Mouse (Mus musculus): ENCODE results near the gene Adipor2.
"Not testable (repeated sequence)": the region's sequence is repeated elsewhere in the genome, so short reads cannot be mapped to it uniquely, and the experiment has no call there.

Gene Adipor2

DNA sequence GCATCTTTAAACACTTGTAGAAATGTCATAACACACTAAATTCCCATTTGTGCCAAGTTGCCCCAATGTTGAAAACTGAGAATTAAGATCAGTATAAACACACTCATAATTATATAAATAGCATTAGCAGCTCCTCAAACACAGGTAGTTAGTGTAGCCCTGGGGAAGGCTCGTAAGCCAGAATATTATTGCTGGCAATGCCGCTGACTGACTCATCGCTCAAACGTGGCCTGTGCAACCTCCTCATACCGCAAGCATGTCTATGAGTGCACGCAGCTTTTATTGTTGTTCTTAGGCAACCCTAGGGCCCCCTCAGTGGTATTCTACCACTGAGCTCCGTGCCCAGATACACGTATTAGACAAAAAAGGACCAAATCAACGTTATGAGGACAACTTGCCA, 24.7 kb downstream of the Adipor2 start:
- DNase-seq (ENCODE audit: extremely low spot score, low spot score) = no peak

DNA sequence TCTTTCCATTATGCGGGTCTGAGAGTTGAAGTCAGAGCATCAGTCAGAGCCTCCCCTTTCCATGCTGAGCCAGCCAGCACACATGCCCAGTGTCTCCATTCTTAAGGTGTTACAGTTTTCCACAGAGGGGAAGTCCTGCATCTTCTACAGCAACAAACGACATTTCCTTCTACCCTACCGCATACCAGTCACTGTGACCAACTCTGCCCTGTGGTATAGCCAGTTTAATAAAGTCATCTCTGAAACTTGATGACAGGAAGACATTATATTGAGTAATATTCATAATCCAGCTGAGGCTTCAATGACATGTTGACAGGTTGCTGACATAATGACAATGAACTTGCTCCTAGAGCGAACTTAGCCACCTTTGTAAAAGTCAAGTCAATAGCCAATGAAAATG, 26.8 kb downstream of the Adipor2 start:
- no peak for DNase-seq (ENCODE audit: extremely low spot score, low spot score)

DNA sequence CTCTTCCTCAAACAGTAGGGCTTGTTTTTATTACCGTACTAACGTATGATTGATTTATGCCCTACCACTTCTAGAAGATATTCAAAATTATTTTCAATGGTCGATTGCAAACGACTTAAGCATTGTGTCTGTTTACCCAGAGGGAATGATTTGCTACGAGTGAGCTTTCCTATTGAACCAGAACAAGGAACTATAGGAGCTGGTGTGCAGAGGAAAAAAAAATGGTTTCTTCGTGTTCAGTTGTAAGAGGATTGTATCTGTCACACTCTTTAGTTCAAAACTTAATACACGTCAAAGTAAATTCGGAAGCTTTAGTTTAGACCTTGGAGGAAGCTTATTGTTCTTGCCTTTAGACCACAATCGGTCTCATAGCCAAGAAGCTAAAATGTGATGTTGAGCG, 28.4 kb downstream of the Adipor2 start:
- DNase-seq (ENCODE audit: extremely low spot score, low spot score) = no peak

DNA sequence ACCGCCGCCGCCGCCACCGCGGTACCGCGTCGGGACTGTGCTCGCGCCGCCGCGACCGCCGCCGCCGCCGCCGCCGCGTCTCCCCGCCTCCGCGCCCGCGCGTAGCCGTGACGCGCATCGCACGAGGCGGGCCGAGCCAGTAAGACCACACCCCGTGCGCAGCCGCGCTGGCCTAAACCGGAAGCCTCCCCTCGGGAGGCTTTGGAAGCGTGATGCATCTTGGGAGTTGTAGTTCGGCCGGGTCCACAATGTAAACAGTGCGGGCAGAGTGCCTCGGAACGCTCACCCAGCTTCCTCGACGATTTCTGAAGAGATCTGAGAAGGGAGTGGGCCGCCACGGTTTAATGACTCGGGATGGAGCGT, 28.9 kb downstream of the Adipor2 start:
- peak; percentile 94 for DNase-seq (ENCODE audit: extremely low spot score, low spot score)

DNA sequence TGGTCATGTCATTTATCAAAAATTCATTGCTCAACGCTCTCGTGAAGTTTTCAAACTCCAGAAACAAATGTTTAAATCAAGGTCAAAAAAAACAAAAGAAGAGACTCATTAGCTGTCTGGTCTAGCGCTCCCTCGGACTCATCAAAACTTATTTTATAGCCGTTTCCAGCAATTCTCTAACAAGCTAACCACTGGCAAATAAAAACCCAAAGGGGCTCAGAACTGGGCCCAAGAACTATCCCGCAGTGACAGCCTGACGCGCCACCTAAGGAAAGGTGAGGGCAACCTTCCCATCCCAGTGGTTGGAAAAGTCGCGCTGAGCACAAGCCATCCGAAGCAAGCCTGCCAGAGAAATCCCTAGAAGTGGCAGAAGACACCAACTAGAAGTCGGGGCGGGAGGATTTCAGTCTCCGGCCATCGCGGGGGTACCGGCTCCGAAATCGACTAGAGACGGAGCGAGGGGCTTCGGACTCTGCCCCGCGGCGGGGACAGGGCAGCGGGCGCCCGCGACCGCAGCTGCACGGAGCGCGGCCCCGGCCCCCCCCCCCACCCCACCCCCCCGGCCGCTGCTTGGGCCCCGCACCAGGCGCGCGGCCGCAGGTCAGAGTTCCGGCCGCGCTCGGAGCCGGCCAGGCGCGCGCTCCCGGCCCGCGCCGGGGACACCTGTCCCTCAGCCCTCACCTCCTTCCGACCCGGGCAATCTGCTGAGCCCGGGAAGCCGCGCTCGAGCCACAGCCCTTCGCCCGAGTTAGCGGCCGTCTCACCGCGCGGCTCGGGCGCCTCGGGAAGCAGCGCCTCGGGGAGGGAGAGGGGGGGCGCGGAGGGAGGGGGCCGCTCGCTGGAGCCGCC, 29.5 kb downstream of the Adipor2 start:
- DNase-seq (ENCODE audit: extremely low spot score, low spot score) = peak; percentile 80

DNA sequence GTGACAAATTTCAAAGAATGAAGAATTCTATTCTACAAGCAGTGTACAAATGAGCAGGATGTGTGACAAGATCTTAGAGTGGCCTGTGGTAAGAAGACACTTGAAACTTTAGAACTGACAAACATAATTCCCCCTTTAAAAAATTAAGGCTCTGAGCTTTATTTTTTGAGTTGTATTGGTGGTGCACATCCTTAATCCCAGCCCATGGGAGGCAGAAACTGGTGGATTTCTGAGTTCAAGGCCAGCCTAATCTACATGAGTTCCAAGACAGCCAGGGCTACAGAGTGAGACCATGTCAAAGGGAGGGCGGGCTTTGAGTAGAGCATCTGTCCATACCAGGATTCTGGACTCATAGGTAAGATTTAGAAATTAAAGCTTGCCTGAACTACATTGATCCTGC, 30.7 kb downstream of the Adipor2 start:
- no peak for DNase-seq (ENCODE audit: extremely low spot score, low spot score)

DNA sequence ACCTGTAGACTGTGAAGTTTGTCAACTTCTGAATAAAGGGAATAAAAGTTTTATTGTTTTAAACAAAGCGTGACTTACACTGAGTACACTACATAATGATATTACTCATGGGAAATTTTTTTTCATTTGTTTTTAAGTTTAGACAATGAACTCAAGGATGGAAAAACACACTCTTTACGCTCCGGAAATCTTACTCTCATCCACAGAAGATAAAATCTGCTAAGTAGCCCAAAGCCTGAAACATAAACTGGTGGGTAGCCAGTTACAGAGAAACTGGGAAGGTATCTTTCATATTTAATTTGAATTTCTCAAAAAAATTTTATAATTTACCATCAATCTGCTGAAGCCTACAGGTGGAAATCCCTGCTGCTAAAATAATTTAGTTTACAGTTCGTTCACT, 31.1 kb downstream of the Adipor2 start:
- DNase-seq (ENCODE audit: extremely low spot score, low spot score) = no peak

DNA sequence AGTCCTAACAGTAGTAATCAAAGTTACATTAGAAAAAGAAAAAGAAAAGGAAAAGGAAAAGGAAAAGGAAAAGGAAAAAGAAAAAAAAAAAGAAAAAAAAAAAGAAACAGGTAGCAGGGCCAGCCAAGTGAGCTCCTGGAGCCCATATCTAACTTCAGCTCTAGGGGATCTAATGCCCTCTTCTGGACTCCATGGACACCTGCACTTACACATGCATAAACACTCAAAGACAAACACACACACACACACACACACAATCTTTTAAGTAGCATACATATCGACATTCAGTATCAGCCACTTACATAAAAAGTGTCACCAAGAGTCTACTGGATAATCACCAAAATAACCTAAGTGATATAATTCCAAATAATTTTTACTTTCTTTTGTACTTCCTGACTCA, 31.8 kb downstream of the Adipor2 start:
- no peak for DNase-seq (ENCODE audit: extremely low spot score, low spot score)

DNA sequence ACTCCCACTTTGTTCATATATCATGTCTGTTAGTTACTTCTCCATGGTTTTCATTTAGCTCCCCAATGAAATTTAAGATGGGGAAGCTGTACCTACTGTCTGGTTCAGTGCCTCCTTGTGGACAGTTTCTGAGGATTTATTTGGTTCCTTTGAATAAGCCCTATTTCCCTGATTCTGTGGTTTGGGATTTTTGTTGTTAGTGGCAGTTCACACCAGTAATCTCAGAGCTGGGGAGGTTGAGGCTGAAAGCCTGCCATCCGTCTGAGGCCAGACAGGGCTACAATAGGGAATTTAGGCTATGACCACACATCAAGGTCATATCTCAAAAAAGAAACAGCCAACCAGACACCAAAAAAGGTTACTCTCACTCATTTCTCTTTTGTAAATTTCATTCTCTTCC, 38.9 kb downstream of the Adipor2 start:
- DNase-seq (ENCODE audit: extremely low spot score, low spot score) = no peak

DNA sequence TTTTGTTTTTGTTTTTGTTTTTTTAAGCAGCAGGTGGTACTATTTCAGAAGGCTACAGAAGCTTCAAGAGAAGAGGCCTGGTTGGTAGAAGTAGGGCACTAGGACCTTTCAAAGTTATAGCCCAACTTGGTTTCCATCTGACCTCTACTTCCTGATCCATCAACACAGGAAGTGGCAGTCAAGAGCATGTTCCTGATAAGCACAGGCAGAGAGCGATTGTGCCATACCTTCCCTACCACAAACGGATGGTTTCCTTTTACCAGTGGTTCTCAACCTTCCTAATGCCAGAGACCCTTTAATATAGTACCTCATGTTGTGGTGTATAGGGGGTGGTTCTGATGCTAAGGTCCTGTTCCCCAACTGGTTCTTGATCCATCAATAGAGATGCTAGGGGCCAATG, 39.9 kb downstream of the Adipor2 start:
- no peak for DNase-seq (ENCODE audit: extremely low spot score, low spot score)

DNA sequence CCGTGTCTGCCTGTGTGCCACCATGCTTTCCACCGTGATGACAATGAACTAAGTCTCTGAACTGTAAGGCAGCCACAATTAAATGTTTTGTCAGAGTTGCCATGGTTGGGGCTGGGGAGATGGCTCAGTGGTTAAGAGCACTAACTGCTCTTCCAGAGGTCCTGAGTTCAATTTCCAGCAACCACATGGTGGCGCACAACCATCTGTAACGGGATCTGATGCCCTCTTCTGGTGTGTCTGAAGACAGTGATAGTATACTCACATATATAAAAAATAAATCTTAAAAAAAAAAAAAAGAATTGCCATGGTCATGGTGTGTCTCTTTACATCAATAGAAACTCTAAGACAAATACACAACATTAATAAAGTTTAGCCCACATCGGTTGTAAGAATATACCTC, 42.5 kb downstream of the Adipor2 start:
- DNase-seq (ENCODE audit: extremely low spot score, low spot score) = no peak

DNA sequence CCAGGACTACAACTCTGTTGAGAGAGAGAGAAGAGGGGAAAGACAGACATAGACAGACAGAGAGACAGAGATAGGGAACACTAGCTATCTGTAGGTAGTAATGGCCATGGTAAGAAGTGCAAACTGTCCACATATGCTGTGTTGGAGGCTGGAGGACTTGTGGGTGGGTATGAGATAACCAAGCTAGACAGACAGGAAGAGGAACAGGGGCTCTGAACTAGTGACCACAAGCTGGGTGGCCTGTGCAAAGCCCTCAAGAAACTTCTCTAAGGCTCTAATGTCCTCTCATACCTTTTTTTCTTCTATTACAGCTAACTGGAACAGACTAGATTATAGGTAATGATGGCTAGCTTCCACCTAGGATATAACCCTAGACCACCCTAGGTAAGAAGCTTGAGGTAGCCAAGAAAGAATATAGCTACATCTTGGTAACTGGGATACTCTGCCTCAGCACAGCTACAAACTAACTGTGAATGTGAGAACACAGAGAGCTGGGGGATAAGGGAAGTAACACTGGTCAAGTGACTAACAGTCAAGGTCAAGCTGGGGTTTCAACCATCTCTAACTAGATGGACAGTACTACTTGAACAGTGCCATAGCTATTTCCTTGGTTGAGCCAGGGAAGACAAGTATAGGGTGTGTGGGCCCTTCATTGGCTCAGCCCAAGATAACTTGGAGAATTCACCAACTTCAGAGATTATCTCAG, 44.4 kb downstream of the Adipor2 start:
- no peak for DNase-seq (ENCODE audit: extremely low spot score, low spot score)

DNA sequence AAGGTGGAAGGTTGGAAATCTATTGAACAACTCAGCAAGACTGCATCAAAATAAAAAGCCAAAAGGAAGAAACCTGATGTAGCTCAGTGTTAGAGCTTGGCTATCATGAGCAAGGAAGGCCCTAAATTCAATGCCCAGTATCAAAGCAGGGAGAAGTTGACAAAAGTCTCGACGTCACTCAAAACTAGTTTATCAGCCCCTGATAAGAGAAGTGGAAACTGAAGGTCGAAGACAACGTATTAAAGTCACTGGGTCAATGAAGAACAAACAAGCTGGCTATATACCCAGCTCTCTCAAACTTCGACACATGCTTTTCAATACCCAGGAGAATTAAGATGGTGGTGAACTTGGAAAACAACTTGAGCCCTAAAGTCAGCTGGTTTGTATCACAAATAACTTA, 45.3 kb downstream of the Adipor2 start:
- no peak for DNase-seq (ENCODE audit: extremely low spot score, low spot score)

DNA sequence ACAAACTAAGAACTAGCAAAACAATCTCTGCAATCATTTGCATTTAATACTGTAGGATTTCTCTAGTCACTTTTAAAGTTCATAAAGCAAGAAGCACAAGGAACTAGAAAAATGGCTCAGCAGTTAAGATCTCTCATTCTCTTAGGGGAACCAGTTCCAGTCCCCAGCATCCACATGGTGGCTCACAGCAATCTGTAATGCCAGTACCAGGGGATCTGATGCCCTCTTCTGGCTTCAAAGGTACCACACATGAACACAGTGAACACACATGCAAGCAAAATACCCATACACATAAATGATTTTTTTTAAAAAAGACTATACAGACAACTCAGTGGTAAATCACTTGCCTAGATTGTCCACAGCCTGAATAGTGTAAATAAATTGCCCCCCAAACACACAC, 45.9 kb downstream of the Adipor2 start:
- no peak for DNase-seq (ENCODE audit: extremely low spot score, low spot score)

DNA sequence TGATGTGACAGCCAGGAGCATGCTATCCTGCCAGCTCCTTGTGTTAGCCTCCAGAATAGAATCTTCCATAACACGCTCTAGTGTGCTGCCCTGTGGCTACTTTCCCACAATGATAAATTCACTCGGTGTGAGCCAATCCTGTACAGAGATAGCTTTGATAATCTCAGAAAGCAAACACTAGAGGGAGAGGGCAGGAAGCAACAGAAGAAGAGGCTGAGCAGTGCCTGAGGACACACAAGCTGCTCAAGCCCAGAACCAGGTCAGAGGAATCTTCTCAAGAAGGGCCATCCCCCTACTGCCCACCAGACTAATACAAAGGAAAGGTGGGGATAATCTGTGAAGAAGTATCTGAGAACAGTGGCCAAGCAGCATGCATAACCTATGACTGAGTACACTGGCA, 50.1 kb downstream of the Adipor2 start:
- no peak for DNase-seq (ENCODE audit: extremely low spot score, low spot score)

DNA sequence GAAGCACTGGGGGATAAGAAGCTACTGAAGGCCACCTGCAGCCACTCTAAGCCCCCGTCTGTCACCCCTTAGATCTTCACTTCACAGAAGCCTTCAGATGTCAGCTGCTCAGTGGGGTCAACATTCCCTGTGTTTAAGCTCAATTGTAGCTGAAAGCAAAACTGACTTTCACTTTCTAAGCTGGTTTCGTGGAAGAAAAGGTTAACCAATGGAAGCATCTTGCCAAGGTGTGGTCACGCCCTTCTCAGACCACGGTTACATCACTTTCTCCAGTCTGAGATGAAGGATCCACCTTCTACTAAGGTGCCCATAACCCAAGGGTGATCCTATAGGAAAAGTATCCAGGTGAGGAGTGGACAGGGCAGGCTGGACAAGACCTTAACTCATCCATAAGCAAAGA, 50.7 kb downstream of the Adipor2 start:
- DNase-seq (ENCODE audit: extremely low spot score, low spot score) = not testable (repeated sequence)

DNA sequence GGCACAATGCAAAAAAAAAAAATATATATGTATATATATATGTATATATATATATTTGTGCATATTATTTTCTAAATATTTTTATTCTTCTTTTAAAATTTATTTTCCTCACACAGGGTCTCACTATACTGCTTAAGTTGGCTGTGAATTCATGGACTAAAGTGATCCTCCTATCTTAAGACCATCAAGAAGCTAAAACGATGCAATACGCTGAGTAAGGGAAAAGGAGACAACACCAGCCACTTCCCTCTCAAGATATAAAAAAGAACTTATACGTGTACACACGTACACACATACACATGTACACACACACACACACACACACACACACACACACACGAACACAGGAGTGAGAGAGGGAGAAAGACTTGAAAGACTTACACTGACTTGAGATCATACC, 53.9 kb downstream of the Adipor2 start:
- DNase-seq (ENCODE audit: extremely low spot score, low spot score) = no peak

DNA sequence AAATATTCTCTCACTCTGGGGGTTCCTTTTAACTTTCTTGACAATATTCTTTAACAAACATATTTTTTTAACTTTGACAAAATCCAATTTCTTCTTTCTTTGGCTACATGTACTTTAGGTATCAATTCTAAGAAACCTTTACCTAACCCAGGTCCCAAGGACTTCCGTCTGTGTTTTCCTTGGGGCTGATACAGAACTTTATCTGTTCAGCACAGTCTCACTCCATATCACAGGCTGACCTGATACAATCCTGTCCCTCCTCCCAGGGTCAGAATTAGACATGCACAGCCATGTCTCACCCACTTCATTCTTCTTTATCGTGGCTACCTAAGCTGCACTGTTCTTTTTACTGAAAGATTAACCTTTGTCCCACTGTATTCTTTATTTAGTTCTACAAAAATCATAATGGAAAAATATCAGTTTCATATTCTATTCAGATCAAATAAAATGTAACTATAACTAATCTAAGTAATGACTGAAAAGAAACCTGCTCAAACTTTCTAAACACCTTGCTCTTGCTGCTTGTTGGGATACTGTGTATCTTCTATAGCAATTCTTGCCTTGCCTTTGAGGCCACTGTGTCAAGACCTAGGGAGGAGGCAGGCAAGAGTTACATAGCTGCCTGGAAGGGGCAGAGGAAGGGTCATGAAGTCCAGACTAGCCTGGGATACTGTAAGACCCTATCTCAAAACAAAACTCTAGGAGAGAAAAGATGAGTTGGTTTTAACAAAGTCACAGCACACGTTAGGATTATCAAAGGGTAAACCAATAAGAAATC, 56.4 kb downstream of the Adipor2 start:
- DNase-seq (ENCODE audit: extremely low spot score, low spot score) = no peak

DNA sequence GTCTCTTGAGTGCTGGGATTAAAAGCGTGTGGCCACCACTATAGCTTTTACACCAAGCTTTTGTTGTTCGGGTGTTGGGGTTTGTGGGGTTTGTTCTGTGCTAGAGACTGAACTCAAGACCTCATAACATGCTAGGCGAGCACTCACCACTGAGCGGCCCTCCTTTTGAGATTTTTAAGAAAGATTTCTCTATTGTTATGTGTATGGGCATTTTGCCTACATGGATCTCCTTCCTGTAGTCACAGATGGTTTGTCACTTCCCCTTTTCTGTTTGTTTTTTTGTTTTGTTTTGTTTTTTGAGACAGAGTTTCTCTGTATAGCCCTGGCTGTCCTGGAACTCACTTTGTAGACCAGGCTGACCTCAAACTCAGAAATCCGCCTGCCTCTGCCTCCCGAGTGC, 57.3 kb downstream of the Adipor2 start:
- DNase-seq (ENCODE audit: extremely low spot score, low spot score) = not testable (repeated sequence)

DNA sequence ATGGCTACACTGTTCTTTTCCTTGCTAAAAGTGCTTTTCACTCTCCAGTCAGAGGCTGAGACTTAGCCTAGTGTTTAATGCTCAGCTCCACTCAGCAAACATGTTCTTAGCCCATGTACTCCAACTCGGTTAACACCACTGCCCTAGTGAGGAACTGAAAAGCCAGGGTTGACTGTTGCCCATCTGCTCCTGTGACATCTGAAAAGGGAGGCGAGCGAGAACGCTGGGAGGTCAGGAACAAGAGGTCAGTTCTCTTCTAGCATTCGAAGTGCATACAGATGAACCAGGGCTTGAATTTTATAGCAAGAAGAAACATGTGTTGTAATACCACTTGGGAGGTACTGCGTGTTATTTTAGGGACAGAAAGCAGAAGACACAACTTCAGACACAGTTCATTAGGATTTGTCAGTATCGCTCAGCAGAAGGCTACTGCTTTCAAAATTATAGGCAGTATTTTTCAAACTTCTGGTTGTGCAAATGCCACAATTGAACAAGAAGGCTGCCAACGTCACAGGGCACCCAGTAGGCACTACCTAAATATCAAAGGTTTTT, 59.4 kb downstream of the Adipor2 start:
- DNase-seq (ENCODE audit: extremely low spot score, low spot score) = no peak

DNA sequence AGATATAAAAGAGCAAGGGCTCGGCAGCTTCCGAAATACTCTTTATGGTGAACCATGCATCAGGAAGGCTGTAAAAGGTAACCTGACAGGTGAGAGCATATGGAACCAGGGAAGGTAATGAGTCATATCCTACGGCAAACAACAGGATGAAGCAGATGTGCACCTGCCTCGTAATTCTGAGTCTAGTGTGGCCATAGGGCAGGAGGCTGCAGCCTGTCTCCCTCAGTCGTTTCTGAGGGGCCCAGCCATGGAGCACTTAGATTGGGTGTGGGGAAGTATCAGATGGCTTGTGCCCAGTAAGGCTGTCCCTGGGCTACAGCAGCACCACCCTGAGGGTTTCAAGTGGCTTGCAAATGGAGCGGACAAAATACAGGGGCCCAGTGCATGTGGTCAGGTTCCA, 65.0 kb downstream of the Adipor2 start:
- DNase-seq (ENCODE audit: extremely low spot score, low spot score) = no peak

DNA sequence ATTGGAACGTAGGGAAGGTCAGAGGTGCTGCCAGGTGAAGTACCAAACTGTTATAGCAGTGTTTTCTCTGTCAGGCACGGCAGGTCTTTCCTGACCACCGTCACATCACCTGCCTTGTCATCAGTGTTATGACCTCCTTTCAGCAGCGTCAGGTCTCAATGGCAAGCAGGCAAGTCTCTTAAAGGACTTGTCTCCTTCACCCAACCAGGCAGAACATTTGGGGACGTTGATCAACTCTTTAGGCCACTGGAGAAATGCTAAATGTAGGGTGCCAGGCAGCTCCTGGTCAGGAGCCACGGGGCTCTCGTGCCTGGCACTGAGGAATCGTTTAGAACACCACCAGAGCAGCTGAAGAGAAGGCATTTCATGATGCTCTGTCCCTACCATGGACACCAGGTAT, 65.8 kb downstream of the Adipor2 start:
- no peak for DNase-seq (ENCODE audit: extremely low spot score, low spot score)

All from neural tube, embryonic 10.5 days (tissue).